Mouse (Mus musculus): ENCODE measurements at regions not wholly inside any gene's neighbourhood (a gene's known extent, or its start where the extent isn't known, plus 50 kb on each side); places are given as distances from the start of the nearest gene placed in this dataset. TPM values are rescaled to one million over a fixed set of nuclear protein-coding genes. Genes with fewer than 3 reads are reported as not detected.

- Histone ChIP-seq H3K36me3 (ENCODE audit: control insufficient read depth, insufficient read depth) (no peaks in the 10 kb centered on the region), H3K4me3 (ENCODE audit: low read length) (no peak overlapping the region), H3K27ac (ENCODE audit: low read length) (peak overlapping the region; percentile 73), H3K9me3 (replicated peaks; ENCODE audit: control insufficient read depth, low read length) (no peaks in the 10 kb centered on the region), H3K4me2 (ENCODE audit: low read depth, low read length) (no peak overlapping the region), H3K9ac (ENCODE audit: low read length) (no peak overlapping the region), H3K4me1 (ENCODE audit: control insufficient read depth, insufficient read depth, low read length) (peaks cover 20% of the 10 kb centered on the region), H3K27me3 (ENCODE audit: control insufficient read depth, insufficient read depth, low read length) (no peaks in the 10 kb centered on the region)
- ATAC-seq (replicated peaks; ENCODE audit: extremely low read depth, insufficient read depth, low FRiP score), result no peak
- 58% methylated on average over 4 of the region's 4 CpGs for WGBS
These were observed 74.3 kb upstream of the Zcchc13 start for GRCm38 (mm10) chrX:103556046-103556445.

GRCm38 (mm10) chrX:103556681-103557490 lies 73.5 kb upstream of the Zcchc13 start:
- H3K9ac ChIP-seq (ENCODE audit: low read length), result peak overlapping the region; percentile 25; the same call in 1 of the 2 replicates
- H3K9me3 ChIP-seq (replicated peaks; ENCODE audit: control insufficient read depth, low read length), result no peaks in the 10 kb centered on the region
- H3K36me3 ChIP-seq (ENCODE audit: control insufficient read depth, insufficient read depth), result no peaks in the 10 kb centered on the region
- H3K27me3 ChIP-seq (ENCODE audit: control insufficient read depth, insufficient read depth, low read length), result no peaks in the 10 kb centered on the region
- no peak overlapping the region for H3K4me3 ChIP-seq (ENCODE audit: low read length)
- peaks cover 15% of the 10 kb centered on the region for H3K4me1 ChIP-seq (ENCODE audit: control insufficient read depth, insufficient read depth, low read length)
- H3K27ac ChIP-seq (ENCODE audit: low read length), result peak overlapping the region; percentile 73
- 42% methylated on average over 7 of the region's 7 CpGs for WGBS
- H3K4me2 ChIP-seq (ENCODE audit: low read depth, low read length), result peak overlapping the region; percentile 12; the same call in 1 of the 2 replicates
- ATAC-seq (replicated peaks; ENCODE audit: extremely low read depth, insufficient read depth, low FRiP score), result peak; percentile 17; the same call in 1 of the 2 replicates

GRCm38 (mm10) chrX:103557496-103557895 lies 72.9 kb upstream of the Zcchc13 start:
- Histone ChIP-seq H3K9me3 (replicated peaks; ENCODE audit: control insufficient read depth, low read length) (no peaks in the 10 kb centered on the region), H3K4me2 (ENCODE audit: low read depth, low read length) (no peak overlapping the region), H3K27me3 (ENCODE audit: control insufficient read depth, insufficient read depth, low read length) (no peaks in the 10 kb centered on the region), H3K4me3 (ENCODE audit: low read length) (no peak overlapping the region), H3K9ac (ENCODE audit: low read length) (no peak overlapping the region), H3K4me1 (ENCODE audit: control insufficient read depth, insufficient read depth, low read length) (peaks cover 15% of the 10 kb centered on the region), H3K27ac (ENCODE audit: low read length) (peak overlapping the region; percentile 73), H3K36me3 (ENCODE audit: control insufficient read depth, insufficient read depth) (peaks cover 3% of the 10 kb centered on the region; the same call in 1 of the 2 replicates)
- WGBS, result 82% methylated on average over 4 of the region's 4 CpGs
- no peak for ATAC-seq (replicated peaks; ENCODE audit: extremely low read depth, insufficient read depth, low FRiP score)

GRCm38 (mm10) chrX:103563531-103564246 lies 66.7 kb upstream of the Zcchc13 start:
- no peaks in the 10 kb centered on the region for H3K27me3 ChIP-seq (ENCODE audit: control insufficient read depth, insufficient read depth, low read length)
- no peaks in the 10 kb centered on the region for H3K9me3 ChIP-seq (replicated peaks; ENCODE audit: control insufficient read depth, low read length)
- whole genome bisulfite sequencing, result 22% methylated on average over 8 of the region's 8 CpGs
- peak overlapping the region; percentile 16 for H3K4me2 ChIP-seq (ENCODE audit: low read depth, low read length)
- H3K27ac ChIP-seq (ENCODE audit: low read length), result peak overlapping the region; percentile 74
- peak; percentile 91 for ATAC-seq (replicated peaks; ENCODE audit: extremely low read depth, insufficient read depth, low FRiP score)
- H3K4me3 ChIP-seq (ENCODE audit: low read length), result no peak overlapping the region; the same call in 1 of the 2 replicates
- H3K36me3 ChIP-seq (ENCODE audit: control insufficient read depth, insufficient read depth), result peaks cover 3% of the 10 kb centered on the region; the same call in 1 of the 2 replicates
- no peak overlapping the region for H3K9ac ChIP-seq (ENCODE audit: low read length)
- peaks cover 6% of the 10 kb centered on the region for H3K4me1 ChIP-seq (ENCODE audit: control insufficient read depth, insufficient read depth, low read length)

GRCm38 (mm10) chrX:103573344-103573743 lies 57.0 kb upstream of the Zcchc13 start:
- Histone ChIP-seq H3K4me2 (ENCODE audit: low read depth, low read length) (no peak overlapping the region), H3K4me3 (ENCODE audit: low read length) (no peak overlapping the region), H3K9ac (ENCODE audit: low read length) (no peak overlapping the region), H3K9me3 (replicated peaks; ENCODE audit: control insufficient read depth, low read length) (no peaks in the 10 kb centered on the region), H3K4me1 (ENCODE audit: control insufficient read depth, insufficient read depth, low read length) (no peaks in the 10 kb centered on the region), H3K27ac (ENCODE audit: low read length) (no peak overlapping the region), H3K27me3 (ENCODE audit: control insufficient read depth, insufficient read depth, low read length) (no peaks in the 10 kb centered on the region), H3K36me3 (ENCODE audit: control insufficient read depth, insufficient read depth) (peaks cover 3% of the 10 kb centered on the region; the same call in 1 of the 2 replicates)
- 94% methylated on average over 4 of the region's 4 CpGs for WGBS
- ATAC-seq (replicated peaks; ENCODE audit: extremely low read depth, insufficient read depth, low FRiP score), result no peak

GRCm38 (mm10) chrX:103579484-103579883 lies 50.9 kb upstream of the Zcchc13 start:
- WGBS, result 50% methylated on average over 5 of the region's 5 CpGs
- no peak overlapping the region for H3K4me3 ChIP-seq (ENCODE audit: low read length)

More at GRCm38 (mm10) chrX:103579484-103579883, 50.9 kb upstream of the Zcchc13 start:
- Histone ChIP-seq H3K9me3 (replicated peaks; ENCODE audit: control insufficient read depth, low read length) (no peaks in the 10 kb centered on the region), H3K4me2 (ENCODE audit: low read depth, low read length) (no peak overlapping the region), H3K9ac (ENCODE audit: low read length) (no peak overlapping the region), H3K27me3 (ENCODE audit: control insufficient read depth, insufficient read depth, low read length) (no peaks in the 10 kb centered on the region), H3K36me3 (ENCODE audit: control insufficient read depth, insufficient read depth) (no peaks in the 10 kb centered on the region; the same call in 1 of the 2 replicates), H3K4me1 (ENCODE audit: control insufficient read depth, insufficient read depth, low read length) (no peaks in the 10 kb centered on the region; the same call in 1 of the 2 replicates), H3K27ac (ENCODE audit: low read length) (no peak overlapping the region)
- ATAC-seq (replicated peaks; ENCODE audit: extremely low read depth, insufficient read depth, low FRiP score), result no peak

MicroRNAs encoded in the stretch of these regions (microRNA counts, 519-probe panel; counts per million panel counts)
- microRNA mmu-miR-374, result 3,086 counts per million, percentile 81 among the panel's probes with 10 or more counts
- 2,586 counts per million, percentile 64 among the panel's probes with 10 or more counts for microRNA mmu-miR-421

Small RNAs in the stretch of these regions (microRNA-seq; reads per million reads assigned to microRNA genes)
- gene Mir374b (not detected), gene Mir374c (not detected), gene Mir421 (335 reads per million, percentile 69 among the genes with 10 or more reads in this experiment)
